Mouse (Mus musculus): ENCODE measurements around the gene Ugt2b36.
"Not testable (repeated sequence)": the region's sequence is repeated elsewhere in the genome, so short reads cannot be mapped to it uniquely, and the experiment has no call there.

The Ugt2b36 gene

GRCm38 (mm10) chr5:87092346-87093027 lies at the start of gene Ugt2b36:
Ugt2b36 (minus strand) TSS chr5:87092555.
- no peak for DNase-seq

GRCm38 (mm10) chr5:87140196-87140595 lies 47.8 kb upstream of the Ugt2b36 start, which contains the start of gene Ugt2b5:
Ugt2b5 (minus strand) TSS chr5:87140318.
- DNase-seq = not testable (repeated sequence)

GRCm38 (mm10) chr5:87103697-87104096 lies 11.3 kb upstream of the Ugt2b36 start:
- DNase-seq = not testable (repeated sequence)

GRCm38 (mm10) chr5:87091111-87091510 lies 1.2 kb downstream of the Ugt2b36 start:
- no peak for DNase-seq

GRCm38 (mm10) chr5:87089264-87089663 lies 3.1 kb downstream of the Ugt2b36 start:
- DNase-seq = no peak

DNA sequence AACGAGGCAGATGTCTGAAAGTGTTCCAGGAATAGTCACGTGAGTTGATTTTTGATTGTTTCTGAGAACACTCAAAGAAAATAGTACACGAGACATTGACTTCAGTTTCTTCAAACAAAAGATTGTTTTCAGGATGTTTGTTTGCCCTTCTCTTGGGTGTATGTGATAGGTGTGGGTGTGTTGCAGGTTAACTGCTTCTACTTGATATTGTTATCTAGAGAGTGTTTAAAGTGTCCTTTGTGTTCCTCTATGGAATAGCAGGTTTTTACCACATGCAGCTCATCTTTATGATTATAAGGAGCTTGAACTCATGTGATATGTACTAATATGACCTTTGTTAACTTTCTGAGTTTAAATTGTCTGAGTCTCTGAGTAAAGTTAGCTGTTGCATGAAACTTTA lies 6.1 kb downstream of the Ugt2b36 start:
- DNase-seq = no peak

DNA sequence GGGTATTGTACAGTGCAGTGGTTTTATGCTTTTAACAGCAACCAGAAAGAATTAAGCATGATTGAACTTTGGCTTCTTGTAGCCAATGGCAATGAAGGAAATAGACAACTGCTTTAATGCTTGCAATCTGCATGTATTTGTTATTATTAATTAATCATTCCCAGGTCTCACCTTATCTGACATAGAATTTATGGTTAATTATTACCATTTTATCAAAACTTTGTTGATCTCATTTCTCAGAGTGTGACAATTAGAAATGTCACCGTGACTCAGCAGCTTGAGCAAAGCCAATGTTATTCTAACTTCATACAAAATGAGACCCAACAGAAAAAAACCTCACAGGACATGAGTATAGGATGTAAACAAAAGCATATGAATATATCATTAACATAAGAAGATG lies 61.7 kb downstream of the Ugt2b36 start:
- no peak for DNase-seq

- DNase-seq = no peak
Measured at GRCm38 (mm10) chr5:87027359-87027758, 65.0 kb downstream of the Ugt2b36 start.
